Mouse (Mus musculus): ENCODE measurements around the gene Gm20388.

DNA sequence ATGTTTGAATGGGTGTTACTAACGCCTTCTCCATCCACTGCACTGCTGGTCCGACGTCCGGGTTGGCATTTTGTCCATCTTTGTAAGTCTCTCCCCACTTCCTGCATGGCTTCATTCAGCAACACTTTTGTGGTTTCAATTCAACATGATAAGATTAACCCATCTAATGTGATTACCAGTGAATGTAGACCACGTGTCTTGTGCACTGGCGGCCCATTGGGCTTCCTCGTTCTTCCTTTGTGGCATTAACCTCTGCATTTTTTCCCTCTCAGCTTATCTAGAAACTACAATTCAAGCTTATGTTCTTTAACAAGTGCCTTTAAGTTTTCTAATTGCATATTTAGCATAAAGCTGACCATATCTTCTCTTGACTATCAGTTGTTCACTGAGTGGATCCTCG lies 2914.8 kb downstream of the Gm20388 start:
- TF ChIP-seq CTCF (conservative IDR thresholded peaks at IDR 0.05; ENCODE audit: insufficient read depth, insufficient read length, low read depth, low read length), result no peak
- no peak for TF ChIP-seq POLR2A (IDR thresholded peaks at IDR 0.05; ENCODE audit: low read depth, low read length)

Measured in kidney, adult 2 months (tissue).